Mouse (Mus musculus): ENCODE measurements around the gene Ulk4. TPM values are rescaled to one million over a fixed set of nuclear protein-coding genes. Genes with fewer than 3 reads are reported as not detected.
"Not testable (repeated sequence)": the region's sequence is repeated elsewhere in the genome, so short reads cannot be mapped to it uniquely, and the experiment has no call there.

Gene Ulk4
- polyA plus RNA-seq, 1 experiment from 2014 or later: 65.6 TPM

DNA sequence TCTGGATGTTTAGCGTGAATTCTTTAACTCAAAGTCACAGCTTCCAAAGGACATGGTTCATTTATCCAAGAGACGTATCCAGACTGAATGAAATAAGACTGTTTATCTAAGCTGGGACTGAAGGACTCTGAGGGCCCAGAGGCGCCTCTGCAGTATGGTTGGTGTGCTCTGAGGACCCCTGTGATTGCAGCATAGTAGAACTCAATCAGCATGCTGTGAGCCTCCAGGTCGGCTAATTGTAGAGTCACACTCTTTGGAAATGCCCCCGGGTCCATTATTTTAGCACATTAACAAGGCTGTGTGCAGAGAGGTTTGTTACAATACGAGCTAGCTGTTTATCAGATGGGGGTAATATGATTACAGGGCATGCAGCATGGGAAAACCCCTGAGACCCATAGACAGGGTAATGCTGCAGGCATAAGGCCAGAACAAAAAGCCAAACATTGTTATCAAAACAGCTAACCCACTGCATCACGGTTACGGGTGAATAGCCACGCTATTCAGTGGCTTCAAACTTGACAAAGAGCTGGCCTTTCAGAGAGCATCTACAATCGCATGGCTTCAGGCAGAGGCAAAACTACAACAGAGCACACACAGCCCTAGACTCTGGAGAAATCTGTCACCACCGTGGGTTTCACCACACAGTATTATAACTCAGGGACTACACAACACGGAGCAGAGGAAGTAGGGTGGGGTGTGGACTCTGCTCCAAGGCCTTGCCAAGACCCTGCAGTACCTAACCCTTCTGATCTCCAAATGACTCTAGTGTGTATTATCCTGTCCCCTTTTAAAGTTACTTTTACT, 215.0 kb downstream of the Ulk4 start:
- H3K4me2 ChIP-seq (replicated peaks): no peak overlapping the region
- DNase-seq (ENCODE audit: low spot score) (peak; percentile 58), ATAC-seq (ENCODE audit: low FRiP score) (peak; percentile 78)
- 8% methylated on average over 12 of the region's 12 CpGs for WGBS
- peaks cover 22% of the 10 kb centered on the region for H3K4me1 ChIP-seq (replicated peaks; ENCODE audit: control insufficient read depth, insufficient read depth, low read length)
- H3K9ac ChIP-seq: no peak overlapping the region
- H3K4me3 ChIP-seq (replicated peaks; ENCODE audit: low read length): no peak overlapping the region
- no peaks in the 10 kb centered on the region for H3K9me3 ChIP-seq (ENCODE audit: control insufficient read depth, low read length)
- peak overlapping the region; percentile 68; the same call in 1 of the 2 replicates for H3K27ac ChIP-seq
- no peaks in the 10 kb centered on the region for H3K27me3 ChIP-seq (ENCODE audit: control insufficient read depth, insufficient read depth, low read length)
- no peaks in the 10 kb centered on the region for H3K36me3 ChIP-seq (replicated peaks; ENCODE audit: control insufficient read depth, insufficient read depth)

DNA sequence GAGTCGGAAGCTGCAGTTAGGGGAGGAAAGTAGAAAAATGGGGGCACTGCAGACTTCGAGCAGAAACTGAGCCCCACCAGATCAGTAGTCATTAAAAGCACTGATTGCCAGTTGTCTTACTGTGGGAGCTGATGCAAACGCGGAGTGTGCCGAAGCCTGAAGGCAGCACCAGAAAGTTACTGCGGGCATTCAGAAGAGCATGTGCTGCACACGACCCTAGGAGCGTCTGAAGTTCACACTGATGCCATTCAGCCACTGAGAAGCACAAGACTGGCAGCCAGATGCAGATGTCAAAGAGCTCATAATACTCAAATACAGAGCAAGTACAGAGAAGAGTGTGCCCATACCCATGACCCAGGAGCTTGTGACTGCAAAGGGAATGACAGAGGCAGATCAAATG, 216.7 kb downstream of the Ulk4 start:
- no peaks in the 10 kb centered on the region for H3K9me3 ChIP-seq (ENCODE audit: control insufficient read depth, low read length)
- no peak overlapping the region for H3K9ac ChIP-seq
- 80% methylated on average over 8 of the region's 8 CpGs for WGBS
- no peak overlapping the region for H3K4me2 ChIP-seq (replicated peaks)
- H3K4me3 ChIP-seq (replicated peaks; ENCODE audit: low read length): no peak overlapping the region
- ATAC-seq (ENCODE audit: low FRiP score) (no peak), DNase-seq (ENCODE audit: low spot score) (no peak)
- H3K27ac ChIP-seq: no peak overlapping the region
- no peaks in the 10 kb centered on the region for H3K36me3 ChIP-seq (replicated peaks; ENCODE audit: control insufficient read depth, insufficient read depth)
- H3K27me3 ChIP-seq (ENCODE audit: control insufficient read depth, insufficient read depth, low read length): no peaks in the 10 kb centered on the region
- H3K4me1 ChIP-seq (replicated peaks; ENCODE audit: control insufficient read depth, insufficient read depth, low read length): peaks cover 22% of the 10 kb centered on the region

GRCm38 (mm10) chr9:121059286-121059685, 217.7 kb downstream of the Ulk4 start:
- Histone ChIP-seq H3K4me2 (replicated peaks) (no peak overlapping the region), H3K4me1 (replicated peaks; ENCODE audit: control insufficient read depth, insufficient read depth, low read length) (peaks cover 22% of the 10 kb centered on the region), H3K36me3 (replicated peaks; ENCODE audit: control insufficient read depth, insufficient read depth) (no peaks in the 10 kb centered on the region), H3K4me3 (replicated peaks; ENCODE audit: low read length) (no peak overlapping the region), H3K9me3 (ENCODE audit: control insufficient read depth, low read length) (no peaks in the 10 kb centered on the region), H3K27ac (no peak overlapping the region), H3K9ac (no peak overlapping the region), H3K27me3 (ENCODE audit: control insufficient read depth, insufficient read depth, low read length) (no peaks in the 10 kb centered on the region)
- no peak for DNase-seq (ENCODE audit: low spot score)
- WGBS: 92% methylated on average over 3 of the region's 3 CpGs
- ATAC-seq (ENCODE audit: low FRiP score): no peak

- no peak overlapping the region for H3K9ac ChIP-seq
- H3K27me3 ChIP-seq (ENCODE audit: control insufficient read depth, insufficient read depth, low read length): no peaks in the 10 kb centered on the region
- DNase-seq (ENCODE audit: low spot score) (no peak), ATAC-seq (ENCODE audit: low FRiP score) (no peak)
- no peak overlapping the region for H3K27ac ChIP-seq
- no peak overlapping the region for H3K4me2 ChIP-seq (replicated peaks)
- H3K9me3 ChIP-seq (ENCODE audit: control insufficient read depth, low read length): no peaks in the 10 kb centered on the region
- peaks cover 22% of the 10 kb centered on the region for H3K4me1 ChIP-seq (replicated peaks; ENCODE audit: control insufficient read depth, insufficient read depth, low read length)
- H3K4me3 ChIP-seq (replicated peaks; ENCODE audit: low read length): no peak overlapping the region
- WGBS: 75% methylated on average over 8 of the region's 8 CpGs
- no peaks in the 10 kb centered on the region for H3K36me3 ChIP-seq (replicated peaks; ENCODE audit: control insufficient read depth, insufficient read depth)
Observed at GRCm38 (mm10) chr9:121058538-121058937, 218.5 kb downstream of the Ulk4 start.

DNA sequence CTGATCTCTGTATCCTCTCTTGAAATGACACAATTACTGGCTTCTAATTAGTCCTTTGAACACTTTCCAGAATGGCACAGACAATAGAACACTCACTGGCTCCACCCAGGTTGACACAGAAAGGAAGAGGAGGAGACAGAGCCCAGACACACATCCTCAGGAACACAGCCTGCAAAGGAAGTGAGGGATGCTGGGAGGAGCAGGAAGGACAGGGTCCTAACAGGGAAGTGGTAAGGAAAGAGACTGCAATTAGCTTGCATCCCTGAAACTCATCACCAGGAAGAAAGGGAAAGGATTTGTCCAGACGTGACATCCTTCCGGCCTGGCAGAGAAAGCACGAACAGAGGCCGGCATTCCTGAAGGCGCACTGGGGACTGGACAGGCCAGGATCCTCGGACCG, 218.9 kb downstream of the Ulk4 start:
- WGBS: 65% methylated on average over 7 of the region's 7 CpGs
- Histone ChIP-seq H3K4me3 (replicated peaks; ENCODE audit: low read length) (no peak overlapping the region), H3K36me3 (replicated peaks; ENCODE audit: control insufficient read depth, insufficient read depth) (no peaks in the 10 kb centered on the region), H3K9ac (no peak overlapping the region), H3K27me3 (ENCODE audit: control insufficient read depth, insufficient read depth, low read length) (no peaks in the 10 kb centered on the region), H3K27ac (0 out of 2 replicates have a peak overlapping the region, but pooled peaks have one; percentile 10), H3K4me2 (replicated peaks) (no peak overlapping the region), H3K4me1 (replicated peaks; ENCODE audit: control insufficient read depth, insufficient read depth, low read length) (peaks cover 22% of the 10 kb centered on the region), H3K9me3 (ENCODE audit: control insufficient read depth, low read length) (no peaks in the 10 kb centered on the region)
- ATAC-seq (ENCODE audit: low FRiP score) (no peak), DNase-seq (ENCODE audit: low spot score) (no peak)

DNA sequence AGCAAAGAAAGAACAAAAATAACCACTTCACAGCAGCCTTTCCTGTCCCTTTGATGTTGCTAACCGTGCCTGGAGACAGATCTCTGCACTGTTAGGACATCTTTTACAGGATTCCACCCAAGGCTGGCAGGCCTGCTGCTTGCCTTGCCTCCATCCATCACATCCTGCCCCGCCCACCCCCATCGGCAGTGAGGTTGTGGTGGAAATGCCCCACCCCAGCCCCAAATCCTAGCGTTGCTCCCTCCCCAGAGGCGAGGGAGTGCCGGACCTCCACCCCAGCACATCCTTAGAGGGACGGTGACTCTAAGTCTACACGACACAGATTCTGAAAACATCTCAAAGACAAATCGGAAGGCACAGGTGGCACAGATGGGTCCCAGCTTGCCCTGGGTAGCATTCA, 219.6 kb downstream of the Ulk4 start:
- 68% methylated on average over 9 of the region's 9 CpGs for WGBS
- no peak overlapping the region for H3K9ac ChIP-seq
- no peak overlapping the region for H3K4me3 ChIP-seq (replicated peaks; ENCODE audit: low read length)
- H3K36me3 ChIP-seq (replicated peaks; ENCODE audit: control insufficient read depth, insufficient read depth): no peaks in the 10 kb centered on the region
- no peak overlapping the region for H3K4me2 ChIP-seq (replicated peaks)
- ATAC-seq (ENCODE audit: low FRiP score): no peak
- DNase-seq (ENCODE audit: low spot score): no peak
- no peaks in the 10 kb centered on the region for H3K27me3 ChIP-seq (ENCODE audit: control insufficient read depth, insufficient read depth, low read length)
- no peaks in the 10 kb centered on the region for H3K9me3 ChIP-seq (ENCODE audit: control insufficient read depth, low read length)
- H3K4me1 ChIP-seq (replicated peaks; ENCODE audit: control insufficient read depth, insufficient read depth, low read length): peaks cover 16% of the 10 kb centered on the region
- peak overlapping the region; percentile 10; the same call in 1 of the 2 replicates for H3K27ac ChIP-seq

GRCm38 (mm10) chr9:121056526-121056925, 220.5 kb downstream of the Ulk4 start:
- ATAC-seq (ENCODE audit: low FRiP score): no peak
- no peak for DNase-seq (ENCODE audit: low spot score)
- WGBS: 88% methylated on average over 3 of the region's 3 CpGs
- Histone ChIP-seq H3K27ac (no peak overlapping the region), H3K36me3 (replicated peaks; ENCODE audit: control insufficient read depth, insufficient read depth) (no peaks in the 10 kb centered on the region), H3K4me3 (replicated peaks; ENCODE audit: low read length) (no peak overlapping the region), H3K27me3 (ENCODE audit: control insufficient read depth, insufficient read depth, low read length) (no peaks in the 10 kb centered on the region), H3K9ac (no peak overlapping the region), H3K4me1 (replicated peaks; ENCODE audit: control insufficient read depth, insufficient read depth, low read length) (peaks cover 7% of the 10 kb centered on the region), H3K9me3 (ENCODE audit: control insufficient read depth, low read length) (no peaks in the 10 kb centered on the region), H3K4me2 (replicated peaks) (no peak overlapping the region)

DNA sequence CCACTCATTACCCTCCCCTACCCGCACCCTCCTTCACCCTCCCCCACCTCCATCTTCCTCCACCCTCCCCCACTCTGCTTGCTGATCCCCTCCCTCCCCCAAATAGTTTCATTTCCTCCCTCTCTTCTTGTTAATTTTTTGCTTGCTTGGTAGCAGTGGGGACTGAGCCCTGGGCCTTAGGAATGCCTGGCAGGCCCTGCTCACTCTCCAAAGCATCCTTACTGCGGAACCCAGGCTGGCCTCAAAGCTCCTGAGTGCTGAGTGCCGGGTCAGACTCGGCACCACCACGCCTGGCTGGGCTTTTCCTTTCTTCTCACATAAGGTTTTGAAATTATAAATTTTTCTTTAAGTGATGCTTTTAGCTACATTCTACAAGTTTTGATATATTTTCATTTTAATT, 221.0 kb downstream of the Ulk4 start:
- 78% methylated on average over 5 of the region's 5 CpGs for WGBS
- H3K36me3 ChIP-seq (replicated peaks; ENCODE audit: control insufficient read depth, insufficient read depth): no peaks in the 10 kb centered on the region
- H3K4me3 ChIP-seq (replicated peaks; ENCODE audit: low read length): no peak overlapping the region
- H3K9me3 ChIP-seq (ENCODE audit: control insufficient read depth, low read length): no peaks in the 10 kb centered on the region
- H3K27me3 ChIP-seq (ENCODE audit: control insufficient read depth, insufficient read depth, low read length): no peaks in the 10 kb centered on the region
- no peak for DNase-seq (ENCODE audit: low spot score)
- no peak overlapping the region for H3K9ac ChIP-seq
- no peak overlapping the region for H3K27ac ChIP-seq
- peaks cover 2% of the 10 kb centered on the region; the same call in 1 of the 2 replicates for H3K4me1 ChIP-seq (replicated peaks; ENCODE audit: control insufficient read depth, insufficient read depth, low read length)
- no peak for ATAC-seq (ENCODE audit: low FRiP score)
- H3K4me2 ChIP-seq (replicated peaks): no peak overlapping the region

- not testable (repeated sequence) for ATAC-seq (ENCODE audit: low FRiP score)
- 87% methylated on average over 8 of the region's 9 CpGs for WGBS
Observed at GRCm38 (mm10) chr9:121045657-121046056, 231.3 kb downstream of the Ulk4 start.

More at GRCm38 (mm10) chr9:121045657-121046056, 231.3 kb downstream of the Ulk4 start:
- H3K36me3 ChIP-seq (replicated peaks; ENCODE audit: control insufficient read depth, insufficient read depth); H3K4me3 ChIP-seq (replicated peaks; ENCODE audit: low read length); DNase-seq (ENCODE audit: low spot score); H3K9ac ChIP-seq; H3K4me2 ChIP-seq (replicated peaks); H3K27ac ChIP-seq; H3K4me1 ChIP-seq (replicated peaks; ENCODE audit: control insufficient read depth, insufficient read depth, low read length); H3K9me3 ChIP-seq (ENCODE audit: control insufficient read depth, low read length); H3K27me3 ChIP-seq (ENCODE audit: control insufficient read depth, insufficient read depth, low read length): not testable (repeated sequence)

Data from hindbrain, embryonic 14.5 days (tissue).